12 mouse cellular contexts compared by ENCODE assay signal in genomic region chr7:89051240-89051639, GRCm38 (mm10).
DNase-seq lines count a peak whose midpoint lies in the region; ATAC-seq lines count a peak whose summit lies in the region.
"Had no signal": no experiment of that assay in that cellular context is flagged by ENCODE, and none has a peak within 500 bp of the region (broad histone marks: within the 10 kb centered on the region; RNA-seq: fewer than 3 reads in every experiment).

No protein-coding gene starts in this region.

- H3K27ac ChIP-seq in hindbrain, embryonic 14.5 days = no peak overlapping the region; the same call in 1 of the 2 replicates
- H3K27ac ChIP-seq: embryonic facial prominence, embryonic 12.5 days had no signal

- peak; percentile 3 for DNase-seq in cerebellum, adult 9-10 months
- DNase-seq in cerebellum, adult 11-12 months = no peak
- DNase-seq in layer of hippocampus, adult 18-20 months (ENCODE audit: low spot score in 2 of 2) = peak; percentile 17 to 20
- DNase-seq in layer of hippocampus, postnatal 10 days (ENCODE audit: low spot score in 2 of 2) = no peak
- DNase-seq in hindbrain, embryonic 14.5 days (ENCODE audit: low spot score) = no peak
- peak; percentile 15 for DNase-seq in retina, postnatal 1 day
- DNase-seq in spleen, postnatal 4 days (ENCODE audit: low spot score in 2 of 2) = no peak
- no peak for DNase-seq in lung, postnatal 4 days
- DNase-seq: heart, adult 18-20 months had no signal

- no peak overlapping the region for H3K9ac ChIP-seq in hindbrain, embryonic 14.5 days
- H3K9ac ChIP-seq: embryonic facial prominence, embryonic 12.5 days had no signal

- H3K4me1 ChIP-seq in hindbrain, embryonic 14.5 days (replicated peaks; ENCODE audit: control insufficient read depth, insufficient read depth, low read length) = no peaks in the 10 kb centered on the region
- H3K4me1 ChIP-seq: embryonic facial prominence, embryonic 12.5 days had no signal

- peak; percentile 75 for ATAC-seq in hindbrain, embryonic 14.5 days (ENCODE audit: low FRiP score)
- ATAC-seq: forebrain, embryonic 14.5 days had no signal

- H3K4me3 ChIP-seq in hindbrain, embryonic 14.5 days (replicated peaks; ENCODE audit: low read length) = no peak overlapping the region
- H3K4me3 ChIP-seq: embryonic facial prominence, embryonic 12.5 days; myocyte had no signal

- H3K27me3 ChIP-seq in hindbrain, embryonic 14.5 days (ENCODE audit: control insufficient read depth, insufficient read depth, low read length) = no peaks in the 10 kb centered on the region
- H3K27me3 ChIP-seq: embryonic facial prominence, embryonic 12.5 days had no signal

- H3K9me3 ChIP-seq in hindbrain, embryonic 14.5 days (ENCODE audit: control insufficient read depth, low read length) = no peaks in the 10 kb centered on the region
- H3K9me3 ChIP-seq: embryonic facial prominence, embryonic 12.5 days had no signal

- H3K36me3 ChIP-seq in hindbrain, embryonic 14.5 days (replicated peaks; ENCODE audit: control insufficient read depth, insufficient read depth) = no peaks in the 10 kb centered on the region
- H3K36me3 ChIP-seq: embryonic facial prominence, embryonic 12.5 days had no signal

- no peak overlapping the region for H3K4me2 ChIP-seq in hindbrain, embryonic 14.5 days (replicated peaks)
- H3K4me2 ChIP-seq: embryonic facial prominence, embryonic 12.5 days had no signal

- 46% methylated on average over 5 of the region's 5 CpGs for WGBS in hindbrain, embryonic 14.5 days

Comparison
In these comparisons a context has a peak if more than half of its experiments do, and no peak if none do; other contexts are left out.
1. DNase-seq: peak in cerebellum, adult 9-10 months (single experiment), layer of hippocampus, adult 18-20 months (2 of 2) and retina, postnatal 1 day (single experiment); none in cerebellum, adult 11-12 months (single experiment), layer of hippocampus, postnatal 10 days (0 of 2), hindbrain, embryonic 14.5 days (single experiment), spleen, postnatal 4 days (0 of 2) and lung, postnatal 4 days (0 of 2).